In the genomic region with DNA sequence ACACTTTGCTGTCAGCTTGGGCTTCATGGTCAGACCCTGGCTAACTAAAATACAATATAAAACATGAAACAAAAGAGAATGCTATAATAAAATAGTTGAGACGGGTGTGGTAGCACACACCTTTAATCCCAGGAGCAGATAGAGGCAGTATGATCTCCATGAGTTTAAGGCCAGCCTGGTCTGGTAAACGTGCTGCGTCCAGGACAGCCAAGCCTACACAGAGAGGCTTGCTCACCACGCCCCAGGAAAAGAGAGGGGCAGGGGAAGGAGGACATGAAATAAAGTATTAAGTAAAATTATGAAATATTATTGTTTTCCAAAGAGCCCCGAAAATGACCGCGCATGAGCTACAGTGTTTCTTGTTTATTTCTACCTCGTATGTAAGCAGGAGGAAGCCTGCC, we compare ENCODE assay signal across 8 mouse cellular contexts. TPM values are rescaled to one million over a fixed set of nuclear protein-coding genes. Genes with fewer than 3 reads are reported as not detected.
DNase-seq lines count a peak whose midpoint lies in the region; ATAC-seq and TF ChIP-seq lines count a peak whose summit lies in the region.

No protein-coding gene starts in this region.

- DNase-seq in gastrocnemius, adult 2 months: no peak
- DNase-seq in gastrocnemius, adult 8-10 months (ENCODE audit: low spot score in 2 of 2): no peak
- DNase-seq in thymus, postnatal 14 days: peak; percentile 36
- DNase-seq in thymus, postnatal 10 days (ENCODE audit: low spot score in 2 of 2): no peak
- DNase-seq in adrenal gland, postnatal 25 days: no peak
- DNase-seq in gastrocnemius, adult 18-20 months (ENCODE audit: low spot score): no peak
- DNase-seq in c-Kit-positive CD71-positive TER-119-positive erythroid progenitor cells, embryonic 14.5 days (ENCODE audit: low spot score): no peak

- peak; percentile 54 for ATAC-seq in liver, embryonic 12.5 days

- H3K4me2 ChIP-seq in liver, embryonic 12.5 days: peak overlapping the region; percentile 75

- no peaks in the 10 kb centered on the region for H3K27me3 ChIP-seq in liver, embryonic 12.5 days (replicated peaks)

- H3K9ac ChIP-seq in liver, embryonic 12.5 days: peak overlapping the region; percentile 96

- WGBS in liver, embryonic 12.5 days (ENCODE audit: insufficient replicate concordance): 3% methylated on average over 8 of the region's 8 CpGs

- peak overlapping the region; percentile 98 for H3K27ac ChIP-seq in gastrocnemius, adult 2 months
- H3K27ac ChIP-seq in liver, embryonic 12.5 days: peak overlapping the region; percentile 94

- intact Hi-C loops in gastrocnemius, adult 2 months (cut with DNase I): no loop called here

- peaks cover 49% of the 10 kb centered on the region for H3K4me1 ChIP-seq in liver, embryonic 12.5 days

- H3K9me3 ChIP-seq in liver, embryonic 12.5 days (replicated peaks): no peaks in the 10 kb centered on the region

- H3K4me3 ChIP-seq in gastrocnemius, adult 2 months: peak overlapping the region; percentile 79
- peak overlapping the region; percentile 86 for H3K4me3 ChIP-seq in liver, embryonic 12.5 days

- H3K36me3 ChIP-seq in liver, embryonic 12.5 days: peaks cover 27% of the 10 kb centered on the region

- TF ChIP-seq CTCF in gastrocnemius, adult 2 months (IDR thresholded peaks at IDR 0.05): no peak

RNA-seq across cellular contexts. Expression of gene Fkbp8, which starts 0.4 kb away (rescaled TPM):
- 100 to 1,000 TPM; 108 to 112 TPM for total RNA-seq in gastrocnemius, adult 2 months (2021)
- total RNA-seq in gastrocnemius, adult 8-10 months (2022): 100 to 1,000 TPM; 113 to 123 (median 120) TPM
- 223 and 224 TPM in 2 replicates for polyA plus RNA-seq in liver, embryonic 12.5 days (2016; fragmentation: Nextera tagmentation; extraction: Ambion mirVana)
- total RNA-seq in adrenal gland, postnatal 25 days (2021): 361 and 404 TPM in 2 replicates
- 100 to 1,000 TPM; 103 to 105 TPM for total RNA-seq in gastrocnemius, adult 18-20 months (2021)

RNA-seq across cellular contexts. Expression of gene Kxd1, which starts 0.6 kb away (rescaled TPM):
- 10 to 100 TPM; 70.4 to 83.9 TPM for total RNA-seq in gastrocnemius, adult 2 months (2021)
- 10 to 100 TPM; 68.3 to 80.8 (median 76.7) TPM for total RNA-seq in gastrocnemius, adult 8-10 months (2022)
- 44.7 and 45.0 TPM in 2 replicates for polyA plus RNA-seq in liver, embryonic 12.5 days (2016; fragmentation: Nextera tagmentation; extraction: Ambion mirVana)
- 68.9 and 85.4 TPM in 2 replicates for total RNA-seq in adrenal gland, postnatal 25 days (2021)
- total RNA-seq in gastrocnemius, adult 18-20 months (2021): 10 to 100 TPM; 76.3 to 80.6 TPM

RNA-seq across cellular contexts. Expression of gene Ell, which starts 12.1 kb away (rescaled TPM):
- 10 to 100 TPM; 11.9 to 14.6 TPM for total RNA-seq in gastrocnemius, adult 2 months (2021)
- 10 to 100 TPM; 11.9 to 14.7 (median 12.3) TPM for total RNA-seq in gastrocnemius, adult 8-10 months (2022)
- polyA plus RNA-seq in liver, embryonic 12.5 days (2016; fragmentation: Nextera tagmentation; extraction: Ambion mirVana): 13.1 TPM in 2 replicates
- total RNA-seq in adrenal gland, postnatal 25 days (2021): 24.3 and 29.8 TPM in 2 replicates
- 10 to 100 TPM; 12.5 to 21.8 TPM for total RNA-seq in gastrocnemius, adult 18-20 months (2021)

RNA-seq across cellular contexts. Expression of gene Uba52, which starts 16.5 kb away (rescaled TPM):
- total RNA-seq in gastrocnemius, adult 2 months (2021): 100 to 1,000 TPM; 777 to 924 TPM
- 100 to 1,000 TPM; 794 to 918 (median 839) TPM for total RNA-seq in gastrocnemius, adult 8-10 months (2022)
- polyA plus RNA-seq in liver, embryonic 12.5 days (2016; fragmentation: Nextera tagmentation; extraction: Ambion mirVana): 841 and 876 TPM in 2 replicates
- 1,380 and 1,587 TPM in 2 replicates for total RNA-seq in adrenal gland, postnatal 25 days (2021)
- 100 to 1,000 TPM; 841 to 913 TPM for total RNA-seq in gastrocnemius, adult 18-20 months (2021)

RNA-seq across cellular contexts. Expression of gene Rex1bd, which starts 20.6 kb away (rescaled TPM):
- total RNA-seq in gastrocnemius, adult 2 months (2021): 100 to 1,000 TPM; 146 to 148 TPM
- 100 to 1,000 TPM; 175 to 196 (median 181) TPM for total RNA-seq in gastrocnemius, adult 8-10 months (2022)
- 85.6 and 86.6 TPM in 2 replicates for polyA plus RNA-seq in liver, embryonic 12.5 days (2016; fragmentation: Nextera tagmentation; extraction: Ambion mirVana)
- total RNA-seq in adrenal gland, postnatal 25 days (2021): 141 and 158 TPM in 2 replicates
- 100 to 1,000 TPM; 170 TPM for total RNA-seq in gastrocnemius, adult 18-20 months (2021)
